Mouse (Mus musculus): Measurements from ENCODE around the gene Supt7l.
"Not testable (repeated sequence)": the region's sequence is repeated elsewhere in the genome, so short reads cannot be mapped to it uniquely, and the experiment has no call there.

Gene Supt7l

DNA sequence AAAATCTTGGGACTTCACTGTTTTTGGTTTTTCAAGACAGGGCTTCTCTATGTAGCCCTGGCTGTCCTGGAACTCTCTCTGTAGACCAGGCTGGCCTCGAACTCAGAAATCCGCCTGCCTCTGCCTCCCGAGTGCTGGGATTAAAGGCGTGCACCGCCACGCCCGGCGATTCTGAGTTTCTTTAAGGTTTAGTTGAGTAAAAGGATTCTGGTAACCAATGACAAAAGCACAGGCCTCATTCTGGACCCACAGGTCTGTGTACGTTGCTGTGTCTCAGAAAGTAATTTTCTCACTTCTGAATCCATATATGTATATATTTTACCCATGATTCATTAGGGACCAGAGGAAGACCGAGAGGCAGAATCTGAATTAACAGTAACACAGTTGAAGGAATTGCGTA is at the start of gene Supt7l:
Supt7l (minus strand) TSS at position 101 of the 400 bp plus-strand sequence.
- DNase-seq, result not testable (repeated sequence)

DNA sequence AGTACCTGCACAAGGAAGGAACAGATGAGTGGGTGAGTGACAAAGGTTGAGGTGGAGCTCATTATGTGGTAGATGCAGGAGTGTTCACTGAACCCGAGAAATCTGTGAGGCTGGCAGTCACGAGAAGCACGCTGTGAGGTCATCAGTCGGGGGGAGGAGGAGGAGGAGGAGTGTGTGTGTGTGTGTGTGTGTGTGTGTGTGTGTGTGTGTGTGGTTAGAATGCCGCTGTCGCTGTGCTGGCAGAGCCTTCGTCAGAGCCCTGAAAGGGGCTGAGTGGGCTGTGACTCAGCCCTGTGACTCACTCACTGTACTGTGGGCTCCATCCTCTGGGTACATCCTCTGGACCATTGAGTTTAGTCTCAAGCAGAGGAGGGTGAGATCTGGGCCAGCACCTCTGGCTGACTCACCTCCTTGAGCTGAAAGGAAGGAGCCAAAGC is 49.0 kb upstream of the Supt7l start:
- no peak for DNase-seq

DNA sequence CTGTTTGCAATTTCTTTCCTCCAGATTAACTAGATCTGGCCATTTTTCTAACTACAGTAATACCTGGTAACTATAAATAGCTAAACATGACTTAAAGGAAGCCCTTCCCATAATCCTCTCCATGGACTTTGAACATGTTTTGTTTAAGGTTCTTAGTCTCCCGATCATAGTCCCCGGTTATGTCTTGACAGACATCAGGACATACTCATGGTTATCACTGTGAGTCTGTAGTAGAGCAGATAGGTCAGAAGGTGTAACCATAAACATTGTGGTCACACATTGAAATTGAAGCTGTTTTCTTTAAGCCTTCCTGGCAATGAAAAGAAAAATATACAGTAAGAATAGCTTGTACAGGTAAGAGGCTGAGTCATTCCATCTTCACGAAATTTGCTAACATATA is 46.1 kb upstream of the Supt7l start:
- no peak for DNase-seq

DNA sequence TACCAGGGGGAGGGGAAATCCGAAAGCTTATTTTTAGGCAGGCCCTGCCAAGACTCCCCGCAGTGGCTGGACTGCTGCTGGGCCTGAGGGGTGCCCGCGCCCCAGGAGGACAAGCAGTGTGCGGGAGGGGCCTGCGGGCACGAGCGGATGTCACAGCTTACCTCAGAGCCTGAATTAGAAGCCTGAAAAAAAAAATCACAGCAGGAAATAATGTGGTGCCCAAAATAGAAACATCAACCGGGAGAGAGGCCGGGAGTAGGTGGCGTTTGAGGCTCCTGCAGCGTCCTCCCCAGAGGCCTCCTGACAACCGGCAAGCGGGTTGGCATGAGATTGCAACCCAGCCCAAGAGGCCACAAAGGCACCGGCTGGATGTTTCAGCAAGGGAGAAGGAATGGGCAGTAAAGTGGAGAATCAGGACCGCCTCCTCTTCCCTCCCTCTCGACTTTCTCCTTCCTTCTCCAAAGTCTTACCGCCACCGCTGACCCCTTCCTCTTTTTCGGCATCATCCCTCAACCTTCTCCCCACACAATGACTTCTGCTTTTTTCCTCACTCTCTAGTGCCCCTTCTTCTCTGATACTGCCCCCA is 43.5 kb upstream of the Supt7l start:
- peak; percentile 51 for DNase-seq

DNA sequence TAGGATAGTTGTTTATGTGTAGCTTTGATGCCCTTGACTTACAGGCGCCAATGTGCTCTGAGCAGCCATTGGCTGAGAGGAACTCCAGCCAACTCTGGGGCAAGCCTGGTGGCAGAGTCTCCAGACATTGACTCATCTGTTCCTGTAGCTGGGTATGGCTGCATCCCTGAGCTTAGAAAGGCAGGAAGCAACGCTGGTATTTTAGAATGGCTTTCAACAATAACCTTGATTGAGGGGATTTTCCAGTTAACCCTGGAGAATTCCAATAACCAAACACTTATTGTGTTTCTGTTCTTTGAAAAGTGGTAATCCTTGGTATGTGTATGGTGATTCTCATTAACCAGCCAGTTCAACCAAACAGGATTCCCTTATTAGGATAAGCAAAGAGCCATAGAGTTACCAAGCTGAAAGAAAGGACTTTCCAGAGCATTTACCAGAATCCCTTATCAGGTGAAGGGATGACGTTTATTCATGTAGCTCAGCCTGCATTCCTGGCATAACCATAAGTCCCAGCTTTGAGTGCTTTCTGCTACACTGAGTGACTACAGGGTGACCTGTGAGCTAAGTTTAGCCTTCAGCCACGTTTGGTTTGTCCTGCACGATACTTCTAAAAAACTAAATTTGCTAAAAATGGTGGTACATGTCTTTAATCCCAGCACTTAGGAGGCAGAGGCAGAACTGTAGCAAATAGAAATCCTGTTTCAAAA is 40.5 kb upstream of the Supt7l start:
- DNase-seq, result no peak

DNA sequence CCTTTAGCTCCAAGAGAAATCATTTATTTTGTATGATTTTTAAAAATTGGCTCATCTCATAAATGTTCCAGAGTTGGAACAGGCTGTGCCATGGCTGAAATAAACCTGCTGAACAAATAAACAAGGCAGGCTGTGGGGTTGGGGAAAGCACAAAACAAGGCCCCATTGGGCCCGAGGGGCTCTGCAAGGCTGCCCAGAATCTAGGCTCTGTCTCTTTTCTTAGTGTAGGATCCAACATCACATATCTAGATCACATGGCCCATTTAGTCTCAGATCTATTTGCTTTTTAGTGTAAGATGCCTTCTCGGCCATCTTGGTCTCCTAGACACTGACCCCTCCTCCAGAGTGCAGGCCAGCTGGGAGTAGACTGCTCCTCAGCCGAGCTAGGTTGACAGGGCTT is 38.9 kb upstream of the Supt7l start:
- DNase-seq, result no peak

DNA sequence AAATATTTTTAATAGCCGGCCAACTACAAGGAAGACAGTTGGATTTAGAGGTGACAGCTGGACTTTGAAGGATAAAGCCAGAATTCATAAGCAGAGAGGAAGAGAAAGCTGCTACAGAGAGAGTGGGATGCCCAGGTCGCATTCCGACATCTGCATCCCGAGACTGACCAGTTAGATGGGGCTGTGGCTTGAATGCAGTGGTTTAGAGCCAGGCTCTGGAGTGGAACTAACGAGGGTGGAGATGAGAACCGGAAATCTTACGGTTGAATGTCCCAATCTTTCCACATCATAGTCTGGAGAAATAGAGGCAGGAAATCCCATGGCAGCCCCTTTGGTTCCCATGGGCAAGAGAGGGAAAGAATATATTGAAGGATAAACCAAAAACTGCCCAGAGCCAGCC is 38.4 kb upstream of the Supt7l start:
- no peak for DNase-seq

DNA sequence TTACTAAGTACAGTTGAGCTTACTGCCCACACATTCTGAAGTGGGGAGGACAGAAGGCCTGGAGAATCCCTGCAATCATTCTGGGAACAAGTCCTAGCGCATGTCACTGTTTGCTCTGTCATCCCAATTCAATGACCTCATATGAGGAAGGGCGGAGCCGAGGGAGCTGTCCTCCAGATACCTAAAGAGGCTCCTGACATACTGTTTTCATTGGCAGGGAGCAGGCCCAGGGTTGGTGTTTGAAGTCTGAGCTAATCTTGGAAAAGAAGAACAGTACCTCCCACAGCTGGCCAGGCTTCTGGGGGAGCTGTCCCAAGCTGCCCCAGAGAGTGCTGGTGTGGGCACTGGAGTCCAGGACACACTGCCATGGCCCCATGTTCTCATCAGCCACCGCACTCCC is 37.4 kb upstream of the Supt7l start:
- no peak for DNase-seq

DNA sequence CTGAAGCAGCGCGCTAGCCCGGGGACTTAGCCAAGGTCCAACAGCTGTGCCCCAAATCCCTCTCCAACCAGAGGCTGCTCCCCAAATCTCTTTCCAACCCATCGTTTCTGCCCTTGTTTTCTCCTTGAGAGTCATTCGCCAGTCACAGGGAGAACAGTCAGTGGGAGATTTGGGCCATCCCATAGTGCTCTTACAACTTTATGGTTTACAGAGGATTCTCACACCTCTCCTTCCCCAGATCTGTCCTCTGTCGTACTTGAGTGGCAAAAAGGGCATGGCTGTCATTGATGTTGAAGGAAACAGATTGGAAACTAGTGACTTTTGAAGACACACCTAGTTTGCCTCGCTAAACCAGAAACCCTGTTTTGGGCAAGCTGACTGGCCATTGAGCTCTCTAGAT is 36.3 kb upstream of the Supt7l start:
- DNase-seq, result no peak

DNA sequence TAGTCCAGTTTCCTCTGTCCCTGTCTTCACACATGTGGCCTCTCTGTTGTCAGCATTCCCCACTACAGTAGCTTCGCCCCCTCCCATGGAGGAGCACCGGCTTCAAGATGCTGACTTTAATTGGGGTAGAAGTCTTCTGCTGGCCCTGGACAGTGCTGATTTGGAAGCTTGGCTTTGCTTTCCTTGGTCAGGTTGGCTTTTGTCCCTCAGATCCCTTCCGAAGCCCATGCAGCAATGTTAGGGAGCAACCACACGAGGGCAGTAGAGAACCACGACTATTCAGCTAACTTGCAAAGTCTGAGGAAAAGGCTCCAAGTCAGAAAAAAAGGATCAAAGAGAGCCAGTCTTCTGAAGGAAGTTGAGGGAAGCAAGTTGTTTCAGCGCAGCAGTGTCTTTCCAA is 35.9 kb upstream of the Supt7l start:
- peak; percentile 76 for DNase-seq

DNA sequence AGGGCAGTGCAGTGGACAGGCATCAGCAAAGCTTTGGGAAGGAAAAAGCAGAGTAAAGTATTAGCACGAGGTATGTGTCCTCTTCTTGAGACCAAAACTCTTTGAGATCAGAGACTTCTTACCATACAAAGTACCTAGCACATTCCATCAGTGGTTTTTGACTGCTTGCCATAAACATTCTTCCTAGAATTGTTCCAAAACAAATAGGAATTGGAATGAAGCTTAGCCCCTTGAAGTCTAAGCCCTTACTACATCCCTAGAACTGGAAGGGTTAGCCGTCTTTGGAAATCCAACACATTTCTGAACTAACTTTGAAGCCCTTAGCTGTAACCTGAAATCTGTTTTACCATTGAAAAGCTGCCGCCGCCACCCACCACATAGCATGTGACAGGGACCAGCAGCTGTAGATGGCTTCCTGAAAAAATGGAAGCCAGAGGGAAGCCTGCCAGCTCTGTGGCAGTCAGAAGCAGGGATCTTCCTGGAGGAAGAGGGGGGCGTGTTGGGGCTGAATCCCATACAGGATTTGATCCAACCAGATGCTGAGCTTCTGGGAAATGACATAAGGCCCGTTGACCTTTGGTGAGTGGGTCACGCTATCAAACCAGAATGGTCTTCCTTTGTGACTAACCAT is 34.5 kb upstream of the Supt7l start:
- no peak for DNase-seq

DNA sequence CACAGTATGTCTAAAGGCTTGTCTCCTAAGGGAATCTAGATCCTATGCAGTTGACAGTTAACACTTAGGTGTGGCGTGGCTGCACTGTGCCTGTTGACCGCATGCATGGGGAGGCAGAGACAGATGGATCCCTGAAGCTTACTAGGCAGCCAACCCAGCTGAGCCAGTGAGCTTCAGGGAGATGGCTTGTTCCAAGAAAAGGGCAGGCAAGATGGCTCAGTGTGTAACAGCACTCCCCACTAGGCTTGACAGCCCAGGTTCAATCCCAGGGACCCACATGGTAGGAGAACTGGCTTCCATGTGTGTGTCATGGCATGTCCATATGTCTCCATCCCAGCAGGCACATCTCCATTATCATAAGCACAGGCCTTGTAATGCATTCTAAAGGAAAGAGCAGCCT is 32.7 kb upstream of the Supt7l start:
- no peak for DNase-seq

DNA sequence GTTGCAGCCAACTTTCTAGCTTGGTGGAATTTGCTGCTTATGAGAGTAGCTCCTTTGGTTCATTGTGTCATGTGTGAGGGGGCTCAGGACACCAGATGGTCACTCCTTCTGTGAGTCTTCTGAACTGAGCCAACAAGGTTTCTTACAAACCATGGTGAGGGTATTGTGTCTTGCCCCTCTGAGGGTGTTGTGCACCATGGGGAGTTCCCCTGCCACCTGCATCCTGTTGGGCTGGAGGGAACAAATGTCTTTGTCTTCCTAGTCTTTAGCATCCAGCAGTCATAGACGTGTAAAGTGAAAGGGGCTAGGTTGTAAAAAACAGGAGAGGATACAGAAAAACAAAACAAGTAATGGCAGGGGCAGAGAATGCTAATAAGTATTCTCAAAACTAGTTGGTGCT is 31.8 kb upstream of the Supt7l start:
- no peak for DNase-seq

DNA sequence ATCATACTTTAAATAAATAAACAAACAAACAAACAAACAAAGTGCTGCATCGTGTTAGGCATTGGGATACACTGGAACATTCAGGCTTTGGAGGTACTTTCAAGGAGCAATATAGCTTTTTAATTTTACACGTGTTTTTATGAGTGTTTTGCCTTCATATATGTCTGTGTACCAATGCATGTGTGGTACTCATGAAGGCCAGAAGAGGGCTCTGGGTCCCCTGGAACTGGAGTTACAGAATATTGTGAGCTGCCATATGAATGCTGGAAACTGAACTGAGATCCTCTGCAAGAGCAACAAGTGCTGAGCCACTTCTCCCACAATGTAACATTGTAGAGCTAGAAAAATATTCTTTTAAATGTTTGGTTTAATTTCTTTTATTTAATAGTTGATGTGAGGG is 7.6 kb upstream of the Supt7l start:
- no peak for DNase-seq

DNA sequence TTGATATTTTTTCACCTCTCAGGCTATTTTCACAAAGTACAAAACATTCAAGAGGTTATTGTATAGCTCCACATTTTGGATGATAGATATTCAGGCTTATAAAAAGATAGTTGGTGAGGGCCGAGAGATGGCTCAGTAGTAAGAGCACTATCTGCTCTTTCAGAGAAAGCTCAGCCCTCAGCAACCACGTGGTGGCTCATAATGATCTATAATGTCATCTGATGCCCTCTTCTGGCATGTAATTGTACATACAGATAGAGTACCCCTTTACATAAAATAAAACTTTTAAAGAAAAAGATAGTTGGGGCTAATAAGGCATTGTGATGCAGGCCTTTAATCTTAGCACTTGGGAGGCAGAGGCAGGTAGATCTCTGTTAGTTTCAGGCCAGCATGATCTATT is 953 bp upstream of the Supt7l start:
- DNase-seq, result no peak

DNA sequence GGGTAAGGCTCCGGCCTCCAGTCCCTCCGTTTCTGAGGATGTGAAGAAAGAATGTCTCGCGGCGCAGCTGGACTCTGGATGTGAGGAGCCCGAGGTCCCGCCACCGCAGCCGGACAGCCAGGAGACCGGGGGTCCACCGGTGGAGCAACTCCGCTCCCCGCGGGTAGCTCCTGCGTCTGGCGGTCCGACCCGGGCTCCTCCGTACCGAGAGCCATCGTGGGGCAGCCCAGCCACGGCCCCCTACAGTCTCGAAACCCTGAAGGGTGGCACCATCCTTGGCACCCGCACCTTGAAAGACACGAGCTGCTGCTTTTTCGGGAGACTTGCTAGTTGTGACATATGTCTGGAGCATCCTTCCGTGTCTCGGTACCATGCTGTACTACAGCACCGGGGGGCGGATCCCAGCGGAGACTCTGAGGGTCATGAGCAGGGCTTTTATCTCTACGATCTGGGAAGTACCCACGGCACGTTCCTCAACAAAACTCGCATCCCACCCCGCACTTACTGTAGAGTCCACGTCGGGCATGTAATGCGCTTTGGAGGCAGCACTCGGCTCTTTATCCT is 408 bp downstream of the Supt7l start:
- no peak for DNase-seq

DNA sequence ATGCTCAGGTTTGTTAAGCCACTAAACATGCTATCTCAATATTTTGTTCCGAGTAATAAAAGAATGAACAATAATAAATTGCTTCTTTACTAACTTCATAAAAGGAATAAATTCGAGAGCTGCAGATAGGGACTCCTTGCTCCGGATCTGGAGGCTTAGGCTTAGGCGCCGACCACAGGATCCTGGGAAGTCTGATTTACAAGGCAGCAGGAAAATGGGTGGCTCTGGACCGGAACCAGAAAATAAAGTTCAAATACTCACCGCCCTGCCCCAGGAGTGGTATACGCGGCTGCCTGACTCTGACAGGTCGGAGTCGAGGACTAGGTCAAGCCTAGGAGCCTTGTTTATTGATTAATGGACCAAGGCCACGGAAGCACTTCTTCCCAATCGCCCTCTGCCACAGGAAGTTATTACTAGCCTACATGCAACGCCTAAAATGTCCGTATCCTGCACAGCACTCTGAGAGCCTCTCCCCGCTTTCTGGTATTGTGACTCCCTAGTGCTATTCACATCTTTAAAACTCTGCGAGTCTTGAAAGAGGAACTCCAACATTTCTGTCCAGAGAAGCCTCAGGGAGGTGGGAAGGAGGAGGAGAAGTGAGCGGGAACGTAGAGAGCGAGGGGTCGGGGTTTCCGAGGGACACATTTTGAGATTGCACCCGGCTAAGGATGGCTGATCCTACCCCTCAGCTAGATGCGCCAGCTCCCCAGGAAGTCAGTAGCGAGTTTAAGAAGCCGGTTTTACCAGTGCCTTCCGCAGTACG is 1.1 kb downstream of the Supt7l start, which contains the start of gene Slc4a1ap:
Slc4a1ap (plus strand) TSS at position 642 of the 763 bp plus-strand sequence.
- DNase-seq, result peak; percentile 86

DNA sequence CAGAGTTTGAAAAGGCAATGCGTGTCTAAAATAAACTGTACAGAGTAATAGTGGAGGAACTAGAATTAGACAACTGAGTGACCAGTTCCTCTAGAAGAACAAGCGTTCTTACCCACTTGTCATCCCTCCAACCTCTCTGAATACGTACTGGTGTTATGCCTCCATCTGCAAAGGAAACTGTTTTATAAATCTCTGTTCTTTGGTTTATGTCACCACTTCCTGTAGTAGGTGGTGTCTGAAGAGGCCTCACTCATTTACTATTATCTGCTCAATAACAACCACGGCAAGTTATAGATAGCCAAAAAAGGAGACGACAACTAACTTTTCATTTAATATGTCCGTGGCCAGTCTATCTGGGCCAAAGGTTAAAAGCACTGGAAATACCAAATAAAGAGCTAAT is 7.1 kb downstream of the Supt7l start:
- DNase-seq, result no peak

DNA sequence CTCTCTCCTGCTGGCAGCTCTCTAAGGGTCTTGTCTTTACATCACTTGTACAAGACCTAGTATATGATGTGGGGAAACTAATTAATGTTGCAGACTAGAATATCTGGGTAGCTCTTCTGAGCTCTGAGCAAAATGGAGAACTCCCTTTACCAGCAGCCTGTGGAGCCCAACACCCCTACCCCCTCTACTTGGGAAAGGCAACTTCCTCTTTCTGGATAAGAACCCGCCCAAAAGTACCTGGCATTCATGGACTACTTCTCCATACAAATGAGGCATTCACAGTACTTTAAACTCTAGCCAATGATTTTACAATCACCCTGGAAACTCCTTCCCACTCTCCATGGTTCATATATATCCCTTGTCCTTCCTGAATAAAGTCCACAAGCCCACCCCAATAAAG is 15.1 kb downstream of the Supt7l start:
- no peak for DNase-seq

DNA sequence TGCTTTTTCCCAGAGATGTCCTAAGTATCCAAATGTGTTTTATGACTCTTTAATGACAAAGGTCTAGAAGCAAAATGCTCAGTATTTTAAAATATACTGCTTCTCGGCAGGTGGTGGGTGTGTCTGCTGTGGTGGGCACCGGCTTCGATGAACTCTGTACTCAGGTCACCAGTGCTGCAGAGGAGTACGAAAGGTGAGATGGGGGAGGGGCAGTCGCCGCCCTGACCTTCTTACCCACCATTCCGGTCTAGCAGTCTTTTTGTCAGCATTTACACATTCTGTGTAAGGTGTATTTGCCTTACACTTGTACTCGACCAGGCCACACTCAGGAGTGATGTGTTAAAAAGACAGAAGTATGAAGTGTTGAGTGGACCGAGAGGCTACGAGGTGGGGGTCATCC is 22.8 kb downstream of the Supt7l start:
- no peak for DNase-seq

DNA sequence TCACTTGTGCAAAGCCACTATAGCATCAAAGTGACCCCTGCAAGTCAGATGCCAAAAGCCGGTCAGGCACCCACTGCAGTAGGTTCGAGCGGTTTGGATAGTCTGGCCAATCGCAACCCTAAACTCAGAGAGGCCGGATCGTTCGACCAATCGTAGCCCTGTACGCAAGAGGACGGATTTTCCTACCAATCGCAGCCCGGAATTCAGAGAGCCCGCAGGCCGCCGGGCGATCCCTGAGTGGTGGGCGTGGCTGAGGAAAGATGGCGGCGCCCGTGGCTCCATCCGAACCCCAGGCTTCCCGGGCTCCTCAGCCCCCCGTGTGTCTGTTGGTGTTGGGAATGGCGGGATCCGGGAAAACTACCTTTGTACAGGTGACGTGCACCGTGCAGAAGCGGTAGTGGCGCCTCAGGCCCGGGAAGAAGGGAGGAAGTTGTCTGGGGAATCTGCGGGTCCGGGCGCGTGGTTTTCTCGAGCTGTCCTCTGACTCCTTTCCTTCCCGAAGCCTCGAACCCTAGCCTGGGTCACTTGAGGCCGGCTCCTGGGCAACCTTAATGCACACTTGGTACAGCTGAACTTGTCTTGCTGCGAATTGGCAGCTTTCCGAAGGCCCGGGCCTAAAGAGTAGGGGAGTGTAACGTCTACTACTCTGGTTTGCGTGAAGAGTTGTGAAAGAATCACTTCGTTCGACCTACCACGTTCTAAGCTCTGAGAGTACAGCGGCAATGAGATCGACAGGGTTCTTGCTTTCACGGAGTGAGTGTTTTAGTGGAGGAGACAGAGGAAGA is 32.9 kb downstream of the Supt7l start, which contains the start of gene Gpn1:
Gpn1 (plus strand) TSS at position 229 of the 785 bp plus-strand sequence.
- peak; percentile 91 for DNase-seq

DNA sequence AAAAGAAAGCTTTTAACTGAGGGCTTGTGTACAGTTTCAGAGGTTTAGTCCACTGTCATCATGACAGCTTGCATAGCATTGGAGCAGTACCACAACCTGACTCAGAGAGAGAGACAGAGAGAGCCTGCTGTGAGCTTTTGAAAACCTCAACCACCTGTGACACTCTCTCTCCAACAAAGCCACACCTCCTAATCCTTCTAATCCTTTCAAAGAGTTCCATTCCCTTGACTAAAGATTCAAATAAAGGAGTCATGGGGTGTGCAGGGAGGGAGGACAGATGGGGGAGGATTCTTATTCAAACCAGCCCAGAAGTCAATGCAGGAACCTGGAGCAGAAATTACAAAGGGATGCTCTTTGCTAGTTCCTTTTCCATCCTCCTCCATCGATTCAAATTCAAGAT is 35.6 kb downstream of the Supt7l start:
- no peak for DNase-seq
